Mouse (Mus musculus) CD4-positive, CD25-positive, alpha-beta regulatory T cell, adult 2 months (primary cell): ENCODE data around the gene I830077J02Rik.
"Not testable (repeated sequence)": the region's sequence is repeated elsewhere in the genome, so short reads cannot be mapped to it uniquely, and the experiment has no call there.

Experiments
- DNase-seq: peaks from one replicate; pipeline ENCODE4 v3.0.0-alpha.2; 2012; ENCODE audit warnings: low read depth, low spot score

Gene I830077J02Rik

DNA sequence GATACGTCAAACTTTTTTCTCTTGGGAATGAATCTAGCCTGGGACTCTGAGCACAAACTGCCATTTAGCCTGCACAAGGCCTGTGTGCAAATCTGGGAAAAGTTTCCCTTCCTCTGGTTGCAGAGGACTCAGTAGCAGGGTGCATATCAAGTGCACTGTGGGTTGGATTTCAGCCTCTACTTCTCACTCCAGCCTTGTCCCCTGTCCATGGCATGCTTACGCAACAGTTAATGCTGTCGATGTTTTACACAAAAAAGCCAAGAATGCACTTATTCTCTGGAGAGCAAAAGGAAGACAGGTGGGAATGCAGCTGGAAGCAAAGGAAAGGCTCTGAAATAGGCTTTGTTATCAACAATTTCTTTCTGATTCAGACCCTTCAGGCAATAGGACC lies 14.1 kb downstream of the I830077J02Rik start:
- DNase-seq: no peak

- no peak for DNase-seq
Measured at GRCm38 (mm10) chr3:105917656-105918354, 14.7 kb downstream of the I830077J02Rik start.

DNA sequence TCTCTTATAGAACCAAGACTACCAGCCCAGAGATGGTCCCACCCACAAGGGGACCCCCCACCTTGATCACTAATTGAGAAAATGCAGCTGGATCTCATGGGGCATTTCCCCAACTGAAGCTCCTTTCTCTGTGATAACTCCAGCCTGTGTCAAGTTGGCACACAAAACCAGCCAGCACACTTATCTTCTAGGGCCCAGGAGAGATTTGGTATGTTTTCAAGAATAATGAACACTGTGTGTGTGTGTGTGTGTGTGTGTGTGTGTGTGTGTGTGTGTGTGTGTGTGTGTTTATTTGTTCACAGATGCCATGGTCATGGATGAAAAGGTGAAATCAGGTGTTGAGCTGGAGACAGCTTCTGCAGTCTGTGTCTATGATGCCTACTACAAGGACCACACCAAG lies 16.0 kb downstream of the I830077J02Rik start:
- not testable (repeated sequence) for DNase-seq

GRCm38 (mm10) chr3:105915281-105915680 lies 17.2 kb downstream of the I830077J02Rik start:
- no peak for DNase-seq

DNA sequence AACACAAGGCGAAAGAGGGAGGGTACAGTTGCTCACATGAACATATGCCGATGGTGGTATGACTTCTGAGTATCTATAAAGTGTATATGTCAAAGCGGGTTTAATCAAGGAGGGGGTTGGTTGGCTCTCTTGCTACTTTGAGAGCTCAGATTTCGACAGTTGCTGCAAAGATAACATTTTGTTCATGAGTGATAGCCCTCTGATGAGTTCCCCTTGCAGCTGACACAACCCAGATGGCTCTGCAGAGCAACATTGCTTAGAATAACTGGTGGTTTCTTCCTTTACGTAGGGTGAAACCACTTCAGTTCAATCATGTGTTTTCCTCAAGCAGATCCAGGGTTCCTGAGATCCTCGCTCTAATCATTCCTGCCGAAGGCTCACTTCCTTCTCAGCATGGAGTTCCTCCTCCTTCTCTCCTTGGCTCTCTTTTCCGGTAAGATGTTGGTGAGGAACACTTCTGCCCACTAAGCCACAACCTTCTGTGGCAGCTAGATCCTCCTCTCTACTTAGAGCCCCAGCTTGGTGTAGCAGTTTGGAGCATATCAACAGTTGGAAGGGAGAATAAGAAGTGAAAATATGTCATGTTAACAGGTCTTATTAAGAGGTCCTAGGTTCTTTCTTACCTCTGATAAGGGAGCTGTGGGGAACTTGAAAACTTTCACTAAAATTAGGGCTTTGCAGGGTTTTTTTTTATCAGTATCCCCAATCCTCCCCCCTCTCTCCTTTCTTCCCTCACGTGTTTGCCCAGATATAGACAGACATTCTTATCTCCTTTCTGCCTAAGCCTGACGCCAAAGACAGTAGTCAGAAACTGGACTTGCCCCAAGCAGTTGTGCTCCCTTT lies 18.4 kb downstream of the I830077J02Rik start:
- no peak for DNase-seq

DNA sequence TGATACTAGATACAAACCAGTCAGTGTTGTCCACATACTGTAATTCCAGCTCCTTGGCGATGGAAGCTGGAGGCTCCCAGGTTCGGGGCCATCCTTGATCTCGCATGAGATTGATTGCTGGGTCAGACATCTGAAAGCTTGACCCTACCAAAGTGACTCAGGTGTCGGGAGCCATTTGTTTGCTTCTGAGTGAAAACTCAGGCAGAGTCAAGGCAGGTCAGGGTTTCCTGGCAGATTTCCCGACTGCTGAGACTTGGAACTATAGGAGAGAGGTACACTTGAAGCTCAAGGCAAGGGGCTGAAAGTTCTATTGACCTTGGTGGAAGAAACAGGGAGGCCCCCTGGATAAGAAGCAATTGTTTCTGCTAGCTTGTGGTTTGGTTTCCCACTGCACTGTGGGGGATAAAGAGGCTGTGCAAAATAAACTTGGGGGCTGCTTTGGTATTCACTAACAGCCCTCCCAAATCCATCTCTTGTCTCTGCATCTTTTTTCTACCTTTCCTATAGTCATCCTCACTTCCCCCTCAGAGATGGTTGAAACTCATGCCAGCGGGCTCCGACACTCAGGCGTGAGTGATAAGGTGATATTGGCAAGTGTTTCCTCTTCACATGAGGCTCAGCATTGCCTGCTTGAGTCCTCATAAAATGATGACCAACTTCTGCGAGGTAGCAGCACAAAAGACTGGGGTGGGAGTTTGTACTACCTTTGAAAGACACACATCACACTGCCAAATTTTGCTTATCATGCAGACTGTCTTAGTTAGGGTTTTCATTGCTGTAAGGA lies 20.2 kb downstream of the I830077J02Rik start:
- no peak for DNase-seq

- DNase-seq: peak; percentile 70
Measured at GRCm38 (mm10) chr3:105910519-105911190, 21.8 kb downstream of the I830077J02Rik start.

- no peak for DNase-seq
Measured at GRCm38 (mm10) chr3:105908976-105909375, 23.5 kb downstream of the I830077J02Rik start.

DNA sequence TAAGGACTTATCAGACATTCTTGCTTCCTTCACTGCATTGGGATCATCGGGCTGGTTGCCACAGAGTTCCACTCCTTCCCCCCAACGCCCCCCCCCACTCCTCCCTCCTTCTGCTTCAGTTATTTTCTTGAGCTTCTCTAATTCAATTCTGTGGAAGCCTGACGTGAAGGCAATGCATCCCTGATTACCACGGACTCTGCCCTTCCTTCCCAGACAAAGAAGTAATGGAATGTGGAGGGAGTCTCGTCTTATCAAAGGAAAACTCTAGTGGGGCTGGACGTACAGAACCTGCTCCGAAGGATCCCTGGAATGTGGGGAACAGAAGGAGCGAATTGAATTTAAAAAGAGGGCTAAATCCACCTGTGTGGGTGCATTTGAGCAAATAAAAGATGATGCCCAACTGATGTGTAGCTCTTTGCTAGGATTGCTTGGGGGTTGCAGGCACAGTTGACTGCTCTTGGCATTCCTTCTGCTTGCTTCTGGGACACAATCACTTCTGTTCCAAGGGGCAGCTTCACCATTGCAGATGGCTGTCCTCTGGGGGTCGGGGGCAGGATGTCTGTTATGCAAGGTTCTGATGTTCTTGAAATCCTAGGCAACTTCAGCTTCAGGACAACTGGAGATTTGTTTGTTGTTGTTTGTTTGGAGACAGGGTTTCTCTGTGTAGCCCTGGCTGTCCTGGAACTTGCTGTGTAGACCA lies 24.4 kb downstream of the I830077J02Rik start:
- no peak for DNase-seq

DNA sequence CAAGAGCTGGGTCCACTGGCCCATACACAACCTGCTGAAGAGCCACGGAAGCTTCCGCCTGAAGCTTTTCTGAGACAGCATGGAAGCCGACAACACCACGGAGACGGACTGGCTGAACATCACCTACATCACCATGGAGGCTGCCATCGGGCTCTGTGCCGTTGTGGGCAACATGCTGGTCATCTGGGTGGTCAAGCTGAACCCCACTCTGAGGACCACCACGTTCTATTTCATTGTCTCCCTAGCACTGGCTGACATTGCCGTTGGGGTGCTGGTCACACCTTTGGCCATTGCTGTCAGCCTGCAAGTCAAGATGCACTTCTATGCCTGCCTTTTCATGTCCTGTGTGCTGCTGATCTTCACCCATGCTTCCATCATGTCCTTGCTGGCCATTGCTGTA lies 27.7 kb downstream of the I830077J02Rik start:
- DNase-seq: no peak

DNA sequence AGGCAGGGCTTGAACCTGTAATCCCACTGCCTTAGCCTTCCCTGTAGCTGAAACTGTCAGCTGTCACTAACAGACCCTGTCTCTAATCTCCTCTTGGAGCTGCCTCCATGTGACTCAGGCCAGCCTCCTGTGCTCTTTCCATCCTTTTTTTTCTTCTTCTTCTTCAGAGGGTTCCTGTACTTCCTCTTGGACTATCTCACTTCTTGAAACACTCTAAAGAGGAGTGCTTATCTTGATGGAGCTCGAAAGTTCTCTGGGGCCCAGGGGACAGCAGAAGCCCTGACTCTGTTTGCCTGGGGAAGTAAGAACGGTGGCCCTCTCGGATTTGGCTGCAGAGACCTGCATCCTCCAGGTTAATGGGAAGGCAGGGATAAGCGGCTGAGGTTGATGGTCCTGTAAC lies 28.3 kb downstream of the I830077J02Rik start:
- no peak for DNase-seq

GRCm38 (mm10) chr3:105901468-105901867 lies 31.0 kb downstream of the I830077J02Rik start:
- no peak for DNase-seq

GRCm38 (mm10) chr3:105900716-105901115 lies 31.7 kb downstream of the I830077J02Rik start:
- peak; percentile 45 for DNase-seq

DNA sequence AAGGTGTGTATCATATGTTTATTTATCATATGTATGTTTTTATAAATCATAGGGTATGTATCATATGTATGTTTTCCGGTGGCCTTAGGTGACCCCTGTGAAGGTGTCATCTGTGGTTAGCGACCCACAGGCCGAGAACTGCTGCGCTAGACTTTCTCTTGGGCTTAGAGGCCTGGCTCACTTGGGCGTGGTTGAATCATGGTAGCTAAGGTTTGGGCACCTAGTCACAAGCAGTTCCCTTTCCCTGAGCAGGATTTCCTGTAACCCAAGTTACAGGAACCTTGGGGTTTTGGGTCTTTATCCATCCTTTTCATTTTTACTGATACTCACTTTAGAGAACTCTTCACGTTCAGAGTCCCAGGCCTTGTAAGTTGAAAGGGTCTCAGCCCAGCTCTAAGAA lies 32.2 kb downstream of the I830077J02Rik start:
- peak; percentile 18 for DNase-seq

DNA sequence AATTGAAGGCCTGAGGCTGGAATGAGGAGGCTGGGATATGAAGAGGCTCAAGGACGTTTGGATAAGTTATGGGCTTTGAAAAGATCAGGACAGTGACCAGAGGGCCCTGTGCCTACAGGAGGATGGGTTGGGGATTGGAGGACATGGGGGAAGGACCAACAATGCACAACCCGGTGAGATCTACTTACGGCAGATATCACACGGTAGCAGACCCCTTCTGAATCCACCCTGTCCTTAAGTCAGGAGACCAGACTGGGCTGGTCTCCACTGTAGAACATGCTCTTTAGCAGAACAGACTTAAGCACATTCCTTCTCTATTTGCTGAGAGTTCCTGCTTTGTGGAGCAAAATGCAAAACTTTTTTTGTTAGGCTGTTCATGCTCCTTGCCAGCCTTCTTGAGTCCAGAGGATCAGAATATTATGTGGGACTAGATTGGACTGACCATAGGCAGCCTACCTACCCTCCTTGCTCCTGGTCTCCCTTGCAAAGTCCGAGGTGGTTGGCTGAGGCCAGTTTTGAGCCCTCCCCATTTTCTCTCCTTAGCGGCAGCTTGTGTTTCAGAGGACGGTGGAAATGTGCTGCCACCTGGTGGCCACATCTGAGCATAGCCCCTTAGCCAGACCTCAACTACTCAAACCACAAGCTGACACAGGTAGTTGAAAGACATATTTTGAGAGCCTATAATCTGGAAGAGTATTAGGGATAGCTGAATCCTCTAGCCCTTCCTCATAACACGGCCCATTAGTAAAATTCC lies 32.9 kb downstream of the I830077J02Rik start:
- peak; percentile 93 for DNase-seq

DNA sequence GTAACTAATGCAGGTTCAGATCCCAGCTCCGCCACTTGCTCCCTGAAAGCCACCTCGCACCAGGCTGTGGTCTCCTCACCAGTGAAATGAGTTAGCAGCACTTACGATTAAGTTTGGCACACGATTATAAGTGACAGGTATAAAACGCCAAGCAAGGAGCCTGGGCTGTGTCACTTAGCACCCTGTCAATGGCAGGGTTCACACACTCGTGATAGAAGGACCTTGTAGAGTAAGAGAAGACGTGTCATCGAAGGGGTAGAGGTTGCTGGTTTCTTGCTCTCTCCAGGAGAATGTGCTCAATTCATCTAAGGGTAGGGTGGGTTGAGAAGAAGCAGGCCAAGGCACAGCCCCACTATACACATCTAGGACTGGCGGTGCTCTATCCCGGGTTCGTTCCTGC lies 33.6 kb downstream of the I830077J02Rik start:
- DNase-seq: no peak

- DNase-seq: no peak
Measured at GRCm38 (mm10) chr3:105898325-105898724, 34.1 kb downstream of the I830077J02Rik start.

DNA sequence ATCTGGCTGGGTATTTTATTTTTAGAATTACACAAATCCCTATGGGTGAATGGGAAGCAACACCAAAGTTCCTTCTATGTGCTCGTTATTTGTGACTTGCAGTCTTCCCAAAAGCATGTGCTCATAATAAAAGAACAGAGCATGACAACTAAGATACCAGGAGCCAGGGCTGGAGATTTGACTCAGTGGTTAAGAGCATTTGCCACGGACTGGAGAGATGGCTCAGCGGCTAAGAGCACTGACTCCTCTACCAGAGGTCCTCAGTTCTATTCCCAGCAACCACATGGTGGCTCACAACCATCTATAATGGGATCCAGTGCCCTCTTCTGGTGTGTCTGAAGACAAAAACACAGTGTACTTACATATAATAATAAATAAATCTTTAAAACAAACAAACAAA lies 35.7 kb downstream of the I830077J02Rik start:
- no peak for DNase-seq

DNA sequence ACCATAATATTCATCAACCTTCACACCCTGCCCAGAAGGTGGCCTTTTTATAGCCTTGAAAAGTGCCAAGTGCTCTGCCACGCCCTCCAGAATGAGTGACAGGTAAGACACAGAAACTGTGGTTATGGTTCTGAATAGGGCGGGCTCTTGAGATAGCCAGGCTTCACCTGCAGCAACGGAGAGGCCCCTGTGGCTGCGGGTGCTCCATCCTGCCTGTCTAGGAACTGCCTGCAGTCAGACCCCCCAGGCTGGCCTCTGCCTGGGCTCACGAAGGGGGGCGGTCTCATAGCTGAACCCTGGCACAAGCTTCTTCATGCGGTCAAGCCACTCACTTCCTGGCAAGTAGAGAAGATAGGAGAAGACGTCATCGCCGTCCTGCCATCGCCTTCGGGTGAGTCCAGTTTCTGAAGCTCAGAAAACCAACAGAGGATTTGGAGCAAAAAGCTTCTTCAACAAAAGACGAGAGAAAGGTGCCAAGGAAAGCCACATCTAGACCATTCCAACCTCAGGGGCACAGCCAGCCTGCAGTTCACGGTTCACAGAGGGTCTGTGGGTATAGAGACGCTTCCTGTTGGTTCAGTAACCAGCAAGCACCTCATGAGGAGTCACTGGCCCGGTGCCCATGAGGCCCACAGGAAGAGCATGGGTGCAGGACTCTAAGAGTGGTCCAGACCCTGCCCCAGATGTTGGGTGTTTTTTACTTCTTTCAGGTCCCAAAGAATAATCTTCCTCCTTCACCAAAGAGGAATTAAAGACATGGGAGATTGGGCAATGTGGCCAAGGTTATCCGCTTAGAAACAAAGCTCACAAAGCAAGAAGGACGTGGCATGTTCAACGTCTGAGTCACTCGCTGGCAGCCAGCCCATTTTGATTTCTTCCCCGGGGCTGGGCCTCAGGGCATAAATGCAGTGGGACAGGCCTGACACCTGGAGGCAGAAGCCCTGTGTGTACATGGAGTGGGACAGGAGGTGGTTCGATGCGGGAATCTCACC lies 37.6 kb downstream of the I830077J02Rik start:
- DNase-seq: peak; percentile 92
